Mouse (Mus musculus) inflammation-experienced regulatory T-cells (primary cell): ENCODE measurements around the gene Olfr688. TPM values are rescaled to one million over a fixed set of nuclear protein-coding genes. Genes with fewer than 3 reads are reported as not detected.

ENCODE experiments used
- polyA plus RNA-seq, 2 experiments: library from polyadenylated mRNA; unstranded; fragments of 100-300 nt; shearing (Covaris generic); gene quantifications; one replicate each; pipeline ENCODE4 v1.2.1; 2017

Olfr688 gene
- polyA plus RNA-seq = not detected

GRCm38 (mm10) chr7:105287795-105288194 lies at the start of gene Olfr688:
Gene Olfr688 (plus strand): TSS chr7:105288095.

GRCm38 (mm10) chr7:105310865-105311264 lies 23.0 kb downstream of the Olfr688 start, which contains the start of gene Olfr689:
Gene Olfr689 (plus strand): TSS chr7:105311165.

GRCm38 (mm10) chr7:105334004-105334403 lies 46.1 kb downstream of the Olfr688 start, which contains the start of gene Olfr690:
Gene Olfr690 (minus strand): TSS chr7:105334104.

Other genes with a start within 250 kb of the Olfr688 start
- gene Olfr677, start 236.7 kb upstream of the Olfr688 start, polyA plus RNA-seq = 1 to 10 TPM in 1 of 2 experiments, under 1 TPM in 1; 0.06 to 1.7 TPM
- not detected for gene Olfr678, start 223.6 kb upstream of the Olfr688 start, polyA plus RNA-seq
- not detected for gene Olfr679, start 206.9 kb upstream of the Olfr688 start, polyA plus RNA-seq
- not detected for gene Olfr680-ps1, start 195.3 kb upstream of the Olfr688 start, polyA plus RNA-seq
- gene Olfr681, start 171.3 kb upstream of the Olfr688 start, polyA plus RNA-seq = under 1 TPM in 1 of 2 experiments, not detected in 1; 0.09 TPM
- gene Olfr683, start 141.1 kb upstream of the Olfr688 start, polyA plus RNA-seq = not detected
- gene Olfr684, start 124.4 kb upstream of the Olfr688 start, polyA plus RNA-seq = not detected
- under 1 TPM in 1 of 2 experiments, not detected in 1; 0.05 TPM for gene Olfr685, start 102.1 kb upstream of the Olfr688 start, polyA plus RNA-seq
- not detected for gene Olfr686, start 80.6 kb upstream of the Olfr688 start, polyA plus RNA-seq
- under 1 TPM; 0.04 to 0.47 TPM for gene Olfr689, start 23.1 kb downstream of the Olfr688 start, polyA plus RNA-seq
- not detected for gene Olfr690, start 46.0 kb downstream of the Olfr688 start, polyA plus RNA-seq
- 1 to 10 TPM in 1 of 2 experiments, under 1 TPM in 1; 0.08 to 2.0 TPM for gene Olfr691, start 54.2 kb downstream of the Olfr688 start, polyA plus RNA-seq
- gene Olfr692, start 80.1 kb downstream of the Olfr688 start, polyA plus RNA-seq = not detected
- gene Gm5901, start 86.9 kb downstream of the Olfr688 start, polyA plus RNA-seq = not detected
- 10 to 100 TPM; 36.7 to 58.5 TPM for gene Fam160a2, start 112.0 kb downstream of the Olfr688 start, polyA plus RNA-seq
- not detected for gene Cnga4, start 116.5 kb downstream of the Olfr688 start, polyA plus RNA-seq
- gene Cckbr, start 137.6 kb downstream of the Olfr688 start, polyA plus RNA-seq = under 1 TPM in 1 of 2 experiments, not detected in 1; 0.21 TPM
- not detected for gene Cavin3, start 194.2 kb downstream of the Olfr688 start, polyA plus RNA-seq